Mouse (Mus musculus): Measurements from ENCODE around the gene Tmem239. TPM values are rescaled to one million over a fixed set of nuclear protein-coding genes. Genes with fewer than 3 reads are reported as not detected.

Gene Tmem239
- not detected in 2 replicates for polyA plus RNA-seq (2012; rRNA removed)

DNA sequence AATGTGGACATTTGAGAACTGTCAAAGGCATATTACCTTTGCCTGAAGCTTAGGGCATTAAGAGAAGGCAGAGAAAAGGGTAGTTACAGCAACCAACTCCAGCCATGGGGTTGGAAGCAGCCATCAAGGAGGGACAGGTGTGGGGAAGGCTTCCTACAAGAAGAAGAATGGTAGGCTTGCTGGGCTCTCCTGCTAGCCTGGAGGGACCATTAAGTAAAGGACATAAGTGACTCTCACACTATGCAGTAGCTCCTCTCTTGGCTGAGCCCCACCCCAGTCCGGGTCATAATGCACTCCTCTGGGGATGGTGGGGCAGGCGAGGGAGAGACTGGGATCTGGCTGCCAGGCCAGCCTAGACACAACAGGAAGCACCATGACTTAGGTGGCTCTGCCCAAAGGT, at the start of gene Tmem239:
TSS of gene Tmem239 (plus strand) at position 301 of the 400 bp plus-strand sequence.

DNA sequence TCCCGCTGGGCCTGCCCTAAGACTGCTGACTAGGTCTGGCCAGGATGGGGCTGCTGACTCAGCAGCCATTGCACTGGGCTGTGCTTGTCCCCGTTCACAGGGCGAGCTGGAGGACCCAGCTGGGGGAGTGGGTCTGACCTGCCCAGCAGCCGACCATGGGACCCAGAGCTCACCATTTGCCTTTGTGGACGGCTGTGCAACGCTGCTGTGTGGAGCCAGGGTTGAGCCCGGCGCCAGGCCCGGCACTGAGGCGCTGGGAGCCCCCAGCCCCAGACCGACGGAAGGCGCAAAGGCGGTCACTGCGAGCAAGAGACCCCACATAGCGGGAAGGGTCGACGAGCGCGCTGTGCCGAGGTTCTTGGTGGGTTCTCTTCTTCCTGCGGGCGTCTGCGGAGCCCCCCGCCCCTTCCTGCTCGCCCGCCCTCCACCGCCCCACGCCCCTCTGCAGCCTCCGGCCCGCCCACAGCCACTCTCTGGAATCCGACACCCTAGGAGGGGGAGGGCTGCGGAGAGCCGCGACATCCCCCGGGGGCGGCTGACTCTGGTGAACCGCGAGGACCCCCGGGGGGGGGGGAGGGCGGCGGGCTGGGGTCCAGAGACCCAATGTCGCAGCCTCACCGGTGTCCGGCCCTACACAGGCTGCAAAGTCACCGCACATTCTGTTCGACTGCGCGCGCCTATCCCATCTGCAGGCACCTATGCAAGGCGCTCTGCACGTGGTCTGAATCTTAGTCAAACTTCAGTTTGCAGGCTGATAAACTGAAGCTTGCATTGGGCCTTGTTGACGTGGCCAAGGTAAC, 8.9 kb upstream of the Tmem239 start, which contains the start of gene Cpxm1:
TSS of gene Cpxm1 (minus strand) at position 389 of the 800 bp plus-strand sequence.

DNA sequence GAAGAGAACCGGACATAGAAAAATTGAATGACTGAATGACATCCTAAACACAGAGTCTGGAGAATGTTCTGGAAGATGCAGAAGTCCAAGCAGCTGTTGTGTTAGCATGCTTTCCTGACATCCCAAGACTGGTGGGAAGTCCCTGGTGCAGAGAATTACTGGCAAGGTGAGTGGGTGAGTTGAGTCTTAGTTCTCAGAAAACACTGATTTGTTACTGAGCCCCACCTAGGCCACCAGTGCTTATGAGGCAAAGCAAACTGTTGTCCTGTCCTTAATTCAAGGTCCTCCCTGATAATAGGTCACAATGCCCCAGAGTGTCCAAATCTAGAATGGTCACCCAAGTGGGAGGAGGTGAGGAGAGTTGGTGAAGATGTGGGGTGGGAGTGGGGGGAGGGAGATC, 1.3 kb upstream of the Tmem239 start, which contains the start of the genes Gm28372 and 1700020A23Rik:
TSS of gene Gm28372 (plus strand) at position 301 of the 400 bp plus-strand sequence.
TSS of gene 1700020A23Rik (plus strand) at position 321 of the 400 bp plus-strand sequence.

DNA sequence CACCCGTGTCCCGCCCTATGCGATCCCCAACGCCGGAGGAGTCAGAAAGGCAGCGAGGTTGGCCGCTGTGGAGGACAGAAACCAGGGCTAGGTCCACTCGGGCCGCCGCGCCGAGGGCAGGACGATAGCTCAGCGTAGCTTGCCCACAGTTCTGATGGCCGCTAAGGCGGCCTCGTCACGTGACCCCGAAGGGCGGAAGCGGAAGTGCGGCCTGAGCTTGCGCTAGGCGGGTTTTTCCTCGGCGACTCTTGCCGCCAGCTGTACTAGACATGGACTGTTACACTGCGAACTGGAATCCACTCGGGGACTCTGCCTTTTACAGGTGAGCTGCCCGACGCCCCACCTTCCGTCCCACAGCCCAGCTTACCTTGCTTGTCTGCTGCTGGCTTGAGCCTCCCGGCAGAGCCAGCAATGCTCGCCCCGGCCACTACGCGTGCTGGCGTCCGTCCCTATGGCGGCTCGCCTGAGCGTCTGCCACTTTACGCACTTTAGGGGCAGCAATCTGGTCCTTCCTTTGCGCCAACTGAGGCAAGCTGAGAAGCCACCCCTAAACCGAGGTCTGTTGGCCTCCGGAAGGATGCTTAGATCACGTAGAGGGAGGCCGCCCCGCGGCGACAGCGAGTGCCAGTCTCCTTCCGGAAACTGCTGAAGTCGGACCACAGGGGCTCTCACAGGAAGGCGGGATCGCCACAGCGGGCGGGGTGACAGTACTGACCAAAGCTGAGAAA, 18.0 kb downstream of the Tmem239 start, which contains the start of the genes Vps16 and Pced1a:
TSS of gene Vps16 (plus strand) at position 214 of the 728 bp plus-strand sequence.
TSS of gene Pced1a (minus strand) at position 576 of the 728 bp plus-strand sequence.

DNA sequence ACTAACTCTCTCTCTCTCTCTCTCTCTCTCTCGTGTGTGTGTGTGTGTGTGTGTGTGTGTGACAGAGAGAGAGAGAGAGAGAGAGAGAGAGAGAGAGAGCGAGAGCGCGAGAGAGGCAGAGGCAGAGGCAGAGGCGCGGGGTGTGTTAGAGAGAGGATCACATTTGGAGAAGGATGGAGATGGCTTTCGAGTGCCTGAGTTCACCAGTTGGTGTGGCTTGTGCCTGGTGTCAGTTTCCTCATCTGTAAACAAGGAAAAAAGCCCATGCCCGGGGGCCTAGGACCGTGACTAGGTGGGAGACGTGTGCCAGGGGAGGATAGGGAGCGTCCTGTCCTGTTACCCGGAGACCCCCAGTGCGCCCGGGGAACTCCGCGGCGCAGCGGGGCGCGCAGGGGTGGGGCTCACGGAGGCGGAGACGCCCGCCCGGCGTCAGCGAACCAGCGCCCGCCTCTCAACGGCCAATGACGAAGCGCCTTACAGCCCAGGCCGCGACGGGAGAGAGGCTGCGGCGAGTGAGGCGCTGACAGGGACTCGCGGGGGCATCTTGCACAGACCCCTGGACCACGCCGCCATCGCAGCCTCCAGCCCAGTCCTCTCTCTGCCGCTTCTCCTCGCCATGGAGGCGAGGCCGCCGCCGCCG, 43.6 kb downstream of the Tmem239 start, which contains the start of gene Ptpra:
TSS of gene Ptpra (plus strand) at position 485 of the 640 bp plus-strand sequence.

Other genes starting within 250 kb of the Tmem239 start
- gene Snrpb, start 227.1 kb upstream of the Tmem239 start, polyA plus RNA-seq (2012; rRNA removed), result 162 and 198 TPM in 2 replicates
- gene Tmc2, start 211.3 kb upstream of the Tmem239 start, polyA plus RNA-seq (2012; rRNA removed), result not detected in 2 replicates
- 212 and 238 TPM in 2 replicates for gene Nop56, start 132.0 kb upstream of the Tmem239 start, polyA plus RNA-seq (2012; rRNA removed)
- gene Idh3b, start 121.9 kb upstream of the Tmem239 start, polyA plus RNA-seq (2012; rRNA removed), result 98.3 and 110 TPM in 2 replicates
- gene Ebf4, start 111.3 kb upstream of the Tmem239 start, polyA plus RNA-seq (2012; rRNA removed), result 0.28 and 0.41 TPM in 2 replicates
- 2.1 and 2.8 TPM in 2 replicates for gene Cpxm1, start 8.9 kb upstream of the Tmem239 start, polyA plus RNA-seq (2012; rRNA removed)
- not detected in 2 replicates for gene Gm28372, start 1.2 kb upstream of the Tmem239 start, polyA plus RNA-seq (2012; rRNA removed)
- not detected in 2 replicates for gene 1700020A23Rik, start 1.2 kb upstream of the Tmem239 start, polyA plus RNA-seq (2012; rRNA removed)
- gene Vps16, start 17.9 kb downstream of the Tmem239 start, polyA plus RNA-seq (2012; rRNA removed), result 37.3 and 44.0 TPM in 2 replicates
- gene Pced1a, start 18.2 kb downstream of the Tmem239 start, polyA plus RNA-seq (2012; rRNA removed), result 5.0 TPM in 2 replicates
- 18.8 and 20.1 TPM in 2 replicates for gene Ptpra, start 43.8 kb downstream of the Tmem239 start, polyA plus RNA-seq (2012; rRNA removed)
- 23.9 and 25.5 TPM in 2 replicates for gene Mrps26, start 157.3 kb downstream of the Tmem239 start, polyA plus RNA-seq (2012; rRNA removed)
- not detected in 2 replicates for gene Oxt, start 169.7 kb downstream of the Tmem239 start, polyA plus RNA-seq (2012; rRNA removed)
- gene Avp, start 176.1 kb downstream of the Tmem239 start, polyA plus RNA-seq (2012; rRNA removed), result not detected in 2 replicates
- gene Fastkd5, start 223.5 kb downstream of the Tmem239 start, polyA plus RNA-seq (2012; rRNA removed), result 3.6 and 4.4 TPM in 2 replicates
- 3.0 and 3.2 TPM in 2 replicates for gene Ubox5, start 223.6 kb downstream of the Tmem239 start, polyA plus RNA-seq (2012; rRNA removed)
- gene Lzts3, start 236.3 kb downstream of the Tmem239 start, polyA plus RNA-seq (2012; rRNA removed), result 2.0 and 2.1 TPM in 2 replicates